Mouse (Mus musculus): ENCODE results near the gene Tmem52.
"Not testable (repeated sequence)": the region's sequence is repeated elsewhere in the genome, so short reads cannot be mapped to it uniquely, and the experiment has no call there.

Gene Tmem52

DNA sequence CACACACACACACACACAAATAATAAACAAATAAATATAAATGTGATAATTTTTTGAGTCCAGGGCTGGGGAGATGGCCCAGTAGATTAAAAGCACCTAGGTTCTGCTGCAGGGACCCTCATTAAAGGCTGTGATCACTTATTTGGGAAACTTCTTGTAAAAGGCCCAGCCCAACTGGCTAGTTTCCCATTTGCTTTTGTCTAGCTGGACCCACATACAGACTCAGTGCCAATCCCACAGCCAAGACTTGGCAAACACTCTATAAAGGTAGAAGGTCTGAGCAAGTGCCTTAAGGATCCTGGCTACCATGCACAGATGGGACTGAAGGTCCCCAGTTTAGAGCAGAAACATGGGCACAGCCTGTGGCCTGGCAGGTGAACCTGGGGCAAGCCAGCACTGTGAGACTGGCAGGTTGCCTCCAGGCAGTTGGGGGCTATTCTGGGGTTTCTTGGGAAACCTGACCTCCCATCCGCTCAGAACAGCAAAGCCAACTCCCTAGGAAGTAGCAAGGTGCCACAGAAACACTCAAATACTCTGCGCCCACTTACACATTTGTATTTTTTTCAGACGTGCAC, 3.9 kb downstream of the Tmem52 start:
- in situ Hi-C loops (cut with MboI), result no loop called here

DNA sequence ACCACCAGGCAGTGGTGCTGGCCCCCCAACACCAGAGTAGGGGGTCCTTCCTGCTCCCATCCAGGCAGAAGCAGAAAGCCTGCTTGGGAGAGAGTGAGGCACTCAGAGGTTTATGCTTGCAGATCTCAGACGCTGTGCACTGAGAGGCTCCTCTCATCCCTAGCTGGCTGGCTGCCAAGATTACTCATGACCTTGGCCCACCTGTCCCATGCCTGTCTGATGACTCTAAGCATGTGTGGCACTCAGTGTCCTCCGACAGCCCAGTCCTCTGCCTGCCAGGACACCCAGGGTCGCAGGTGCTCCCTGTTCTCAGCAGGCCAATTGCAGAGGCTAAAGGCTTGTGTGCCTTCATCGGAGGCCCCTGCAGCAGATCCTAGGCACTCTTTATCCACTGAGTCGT, 4.4 kb downstream of the Tmem52 start:
- in situ Hi-C loops (cut with MboI), result no loop called here

DNA sequence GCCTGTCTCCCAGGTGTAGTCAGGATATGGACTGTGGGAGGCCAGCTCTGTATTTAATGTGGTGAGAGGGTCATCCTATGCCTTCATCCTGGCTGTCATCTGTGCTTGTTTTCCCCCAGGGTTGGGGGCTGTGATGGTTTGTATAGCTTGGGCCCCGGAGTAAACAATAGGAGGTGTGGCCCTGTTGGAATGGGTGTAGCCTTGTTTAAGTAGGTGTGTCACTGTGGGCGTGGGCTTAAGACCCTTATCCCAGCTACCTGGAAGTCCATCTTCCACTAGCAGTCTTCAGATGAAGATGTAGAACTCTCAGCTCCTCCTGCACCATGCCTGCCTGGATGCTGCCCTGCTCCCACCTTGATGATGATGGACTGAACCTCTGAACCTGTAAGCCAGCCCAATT, 4.9 kb downstream of the Tmem52 start:
- in situ Hi-C loops (cut with MboI), result not testable (repeated sequence)

DNA sequence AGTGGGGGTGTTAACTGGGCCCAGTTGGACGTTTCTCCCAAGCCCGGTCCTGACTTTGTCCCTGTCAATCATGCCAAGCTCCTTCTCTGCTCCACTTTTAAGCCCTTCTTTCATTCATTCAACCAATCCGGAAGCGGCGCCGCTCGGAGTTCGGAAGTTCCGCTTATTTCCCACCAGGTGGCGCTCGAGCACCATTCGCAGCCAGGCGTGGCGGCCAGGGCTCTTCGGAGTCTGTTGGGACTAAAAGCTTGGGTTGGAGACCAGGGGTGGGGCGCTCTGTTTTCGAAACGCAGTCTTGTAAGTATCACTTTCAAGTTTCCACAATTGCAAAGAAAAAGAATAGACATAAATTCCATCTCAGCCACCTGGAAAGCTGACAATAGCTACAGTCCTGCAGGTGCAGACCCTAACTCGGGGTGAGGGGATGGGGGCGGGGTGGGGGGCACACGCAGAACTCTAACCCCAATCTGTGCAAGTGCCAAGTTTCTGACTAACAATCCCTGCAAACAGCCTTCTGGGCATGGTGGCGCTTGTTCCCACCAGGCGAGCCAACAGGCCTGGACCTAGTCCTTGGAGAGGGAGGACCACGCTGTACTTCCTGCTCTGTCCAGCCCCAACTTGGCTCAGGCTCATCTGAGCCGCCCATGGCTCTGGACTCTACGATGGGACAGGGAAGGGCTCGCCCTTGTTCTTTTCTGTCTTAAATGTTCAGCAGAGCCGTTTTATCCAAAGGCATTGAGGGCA, 12.6 kb downstream of the Tmem52 start:
- in situ Hi-C loops (cut with MboI), result loop anchor here (5.0 kb wide), 1 partner anchor 86 kb away; no protein-coding TSS in a partner anchor

DNA sequence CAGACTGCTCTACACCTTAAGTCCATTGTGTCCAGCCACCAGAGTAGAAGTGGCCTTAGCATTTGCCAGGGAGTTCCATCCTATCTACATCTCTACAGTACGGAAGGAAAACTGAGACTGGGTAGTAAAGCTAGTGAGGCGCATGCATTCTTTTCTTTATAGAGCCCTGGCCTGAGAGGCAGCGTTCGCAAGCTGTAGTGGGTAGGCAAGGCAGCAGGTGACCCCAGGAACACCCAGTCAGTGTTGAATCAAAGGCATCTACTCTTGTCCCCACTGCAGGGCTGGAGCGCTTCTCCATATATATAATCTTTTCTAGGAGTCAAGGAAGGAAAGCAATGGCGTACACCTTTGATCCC, 13.2 kb downstream of the Tmem52 start:
- in situ Hi-C loops (cut with MboI), result loop anchor here (5.0 kb wide), 1 partner anchor 85 kb away; no protein-coding TSS in a partner anchor

DNA sequence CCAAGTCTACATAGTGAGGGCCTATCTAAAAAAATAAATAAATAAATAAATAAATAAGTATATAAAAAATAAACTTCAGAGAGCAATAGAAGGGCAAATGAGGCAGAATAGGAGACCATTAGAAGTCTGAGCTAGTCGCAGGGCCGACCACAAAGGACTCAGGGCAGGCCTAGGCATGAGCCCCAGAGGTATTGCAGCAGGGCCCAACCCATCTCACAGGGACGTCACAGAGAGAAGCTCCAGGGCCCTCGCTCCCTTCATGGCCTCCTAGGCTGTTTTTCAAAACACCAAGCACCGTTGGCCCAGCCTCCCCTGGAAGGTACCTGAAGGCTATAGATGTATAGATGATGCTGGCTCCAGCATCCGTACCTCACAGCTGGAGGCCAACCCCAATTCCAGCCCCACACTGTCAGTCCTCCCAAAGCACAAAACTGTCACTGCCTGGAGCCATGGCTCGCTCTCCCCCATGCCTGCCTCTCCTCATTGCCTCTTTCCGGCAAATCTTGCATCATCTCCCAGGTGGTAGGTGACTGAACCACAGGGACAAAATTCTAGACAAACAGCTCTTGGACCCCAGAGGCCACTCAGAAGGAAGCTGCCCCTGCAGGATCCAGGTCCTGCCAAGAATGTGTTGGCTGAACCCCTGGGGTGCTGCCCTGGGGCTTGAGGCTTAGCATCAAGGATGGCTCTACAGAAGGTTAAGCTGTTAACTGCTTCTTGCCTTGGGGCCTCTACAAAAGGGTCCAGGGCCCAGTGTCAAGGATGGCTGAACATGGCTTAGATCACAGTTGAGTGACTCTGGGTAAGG, 14.0 kb downstream of the Tmem52 start:
- in situ Hi-C loops (cut with MboI), result loop anchor here (5.0 kb wide), 1 partner anchor 84 kb away; no protein-coding TSS in a partner anchor

DNA sequence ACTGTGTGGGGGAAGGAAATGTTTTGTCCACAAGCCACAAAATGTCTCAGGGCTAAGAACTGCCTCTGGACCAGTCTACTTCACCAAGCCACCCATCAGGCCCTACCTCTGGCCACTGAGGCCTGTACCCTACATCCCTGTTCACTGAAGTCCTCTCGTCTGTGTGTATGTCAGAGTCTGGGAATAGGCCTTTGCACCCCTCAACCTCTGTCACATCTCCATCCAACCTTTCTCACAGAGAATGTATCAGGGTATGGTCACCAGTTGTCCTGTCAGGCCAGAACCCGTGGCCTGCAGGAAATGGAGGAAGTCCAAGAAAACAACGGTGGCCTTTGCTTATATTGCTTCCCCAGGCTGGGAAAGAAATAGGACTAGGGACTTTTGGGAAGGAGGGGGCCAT, 16.6 kb downstream of the Tmem52 start:
- in situ Hi-C loops (cut with MboI), result no loop called here

DNA sequence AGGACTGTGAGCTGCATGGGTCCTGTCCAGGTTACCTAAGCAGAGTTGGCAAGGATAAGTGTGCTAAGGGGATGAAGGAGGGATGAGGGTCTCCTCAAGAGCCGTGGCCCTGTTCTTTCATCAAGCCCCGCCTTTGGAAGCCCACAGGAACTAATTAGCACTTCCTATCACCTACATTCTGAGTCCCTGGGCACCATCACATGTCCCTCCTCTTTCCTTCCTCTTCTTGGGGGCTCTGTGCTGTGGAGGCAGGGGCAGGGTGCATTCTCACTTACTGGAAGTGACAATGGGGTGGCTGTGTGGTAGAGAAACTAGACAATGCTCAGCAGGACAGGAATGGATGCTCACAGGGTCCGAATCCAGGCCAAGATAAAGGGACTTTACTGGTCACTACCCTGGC, 18.8 kb downstream of the Tmem52 start:
- in situ Hi-C loops (cut with MboI), result no loop called here

DNA sequence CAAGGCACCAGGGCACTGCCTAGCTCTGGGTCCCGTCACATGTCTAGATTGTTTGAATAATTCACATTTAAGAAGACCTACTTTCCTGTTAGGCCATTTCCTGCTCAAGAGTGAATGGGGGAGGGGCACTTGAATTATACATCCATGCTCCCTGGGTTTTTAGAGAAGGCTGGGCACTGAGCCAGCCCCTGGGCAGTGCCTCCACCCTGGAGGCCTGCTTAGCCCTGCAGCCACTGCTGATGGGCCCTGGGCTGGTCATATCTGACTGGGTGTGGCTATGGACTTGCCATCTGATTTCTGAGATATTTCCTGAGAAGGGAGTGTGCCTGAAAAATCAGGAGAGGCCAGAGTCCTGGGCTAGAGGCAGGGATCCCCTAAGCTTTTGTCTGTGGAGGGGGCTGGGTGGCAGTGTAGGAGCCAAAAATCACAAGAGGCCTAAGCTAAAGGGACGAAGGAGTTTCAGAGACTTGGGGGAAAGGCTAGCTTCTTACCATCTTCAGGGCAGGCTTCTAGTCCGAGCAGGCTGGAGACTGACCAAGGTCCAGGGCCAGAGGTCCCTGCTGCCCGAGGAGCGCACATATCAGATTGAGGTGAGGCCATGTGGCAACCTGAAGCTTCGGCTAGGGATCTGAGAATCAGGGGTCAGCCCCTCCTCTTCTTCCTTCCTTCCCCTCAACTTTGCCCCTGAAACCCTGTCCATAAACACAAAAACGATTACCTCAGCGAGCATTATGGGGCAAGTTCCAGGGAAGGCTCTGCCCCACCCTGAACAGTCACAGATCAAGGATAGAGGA, 19.5 kb downstream of the Tmem52 start:
- in situ Hi-C loops (cut with MboI), result no loop called here

DNA sequence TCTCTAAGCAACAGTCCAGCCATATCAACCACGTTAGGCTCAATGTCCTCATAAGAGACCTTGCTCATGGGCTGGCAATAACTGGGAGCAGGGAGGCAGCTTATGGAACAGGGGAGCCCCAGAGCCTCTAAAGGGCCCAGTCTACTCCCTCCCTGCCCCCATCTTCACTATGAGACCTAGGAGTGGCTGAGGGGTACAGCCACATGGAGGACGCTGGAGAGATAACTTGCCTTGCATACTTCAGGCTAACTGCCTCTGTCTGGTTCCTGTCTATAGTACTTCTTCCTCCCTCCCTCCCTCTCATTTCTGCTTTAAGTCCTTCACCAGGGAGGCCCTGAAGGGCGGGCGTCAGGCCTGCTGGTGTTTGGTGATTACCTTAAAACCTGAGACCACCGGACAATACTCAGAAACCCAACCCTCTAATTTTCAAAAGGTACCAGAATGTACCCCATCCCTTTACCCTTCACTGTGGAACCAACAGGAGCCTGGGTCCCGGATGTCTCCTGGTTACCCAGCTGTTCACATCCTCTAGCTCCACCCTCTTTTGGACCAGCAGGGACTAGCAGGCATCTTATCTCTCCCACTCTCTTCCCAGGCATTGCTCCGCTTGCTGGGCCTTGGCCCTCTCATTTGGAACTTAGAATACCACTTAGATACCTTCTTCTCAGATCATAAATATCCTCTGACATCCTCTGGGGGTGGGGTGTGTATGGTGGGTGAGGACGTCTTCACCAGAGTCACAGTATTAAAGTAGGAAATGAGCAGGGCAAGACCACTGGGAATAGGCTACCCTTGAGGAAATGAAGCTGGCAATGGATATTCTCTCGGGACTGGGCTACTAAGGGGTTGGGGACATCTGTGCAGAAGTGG, 20.4 kb downstream of the Tmem52 start:
- in situ Hi-C loops (cut with MboI), result no loop called here

DNA sequence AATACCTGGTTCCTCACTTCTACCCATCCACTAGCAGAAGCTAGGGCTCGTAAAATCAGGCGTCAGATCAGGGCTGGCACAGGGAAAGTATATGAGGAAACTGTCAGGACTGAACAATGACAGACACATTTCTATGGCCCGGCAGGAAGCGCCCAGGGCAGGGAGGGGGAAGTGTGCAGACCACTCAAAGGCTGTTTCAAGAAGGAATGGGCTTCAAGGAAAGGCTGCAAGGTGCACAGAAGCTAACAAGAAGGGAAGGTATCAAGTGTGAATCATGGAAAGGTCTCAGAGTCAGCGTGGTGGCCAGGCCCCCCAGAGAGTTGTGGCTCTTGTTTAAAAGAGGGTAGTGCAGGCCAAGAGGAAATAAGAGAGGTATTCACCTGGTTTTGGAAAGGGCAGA, 21.5 kb downstream of the Tmem52 start:
- in situ Hi-C loops (cut with MboI), result no loop called here

DNA sequence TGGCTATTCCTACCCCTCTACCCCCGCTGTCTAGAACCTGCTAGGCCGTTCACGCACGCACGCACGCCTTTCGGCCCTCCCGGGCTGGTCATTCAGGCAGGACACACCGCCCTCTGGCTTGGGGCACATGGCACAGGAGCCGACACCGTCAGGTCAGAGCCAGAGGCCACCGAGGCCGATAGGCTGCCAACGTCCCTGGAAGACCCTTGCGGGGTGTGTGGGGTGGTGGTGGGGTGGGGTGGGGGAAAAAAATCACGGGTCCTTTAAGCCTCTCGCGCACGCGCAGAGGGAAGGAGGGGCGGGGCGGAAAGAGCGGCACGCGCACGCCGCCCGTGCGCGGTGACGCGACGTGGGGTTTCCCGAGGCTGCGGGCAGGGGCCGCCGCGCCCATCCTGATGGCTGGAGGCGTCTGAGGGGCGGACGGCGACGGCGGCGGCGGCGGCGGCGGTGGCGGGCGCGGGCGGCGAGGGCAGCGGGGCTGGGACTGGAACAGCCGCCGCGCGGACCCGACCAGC, 22.1 kb downstream of the Tmem52 start, which contains the start of gene Gnb1:
Gnb1 (plus strand) TSS at position 372 of the 515 bp plus-strand sequence.
- in situ Hi-C loops (cut with MboI), result no loop called here

DNA sequence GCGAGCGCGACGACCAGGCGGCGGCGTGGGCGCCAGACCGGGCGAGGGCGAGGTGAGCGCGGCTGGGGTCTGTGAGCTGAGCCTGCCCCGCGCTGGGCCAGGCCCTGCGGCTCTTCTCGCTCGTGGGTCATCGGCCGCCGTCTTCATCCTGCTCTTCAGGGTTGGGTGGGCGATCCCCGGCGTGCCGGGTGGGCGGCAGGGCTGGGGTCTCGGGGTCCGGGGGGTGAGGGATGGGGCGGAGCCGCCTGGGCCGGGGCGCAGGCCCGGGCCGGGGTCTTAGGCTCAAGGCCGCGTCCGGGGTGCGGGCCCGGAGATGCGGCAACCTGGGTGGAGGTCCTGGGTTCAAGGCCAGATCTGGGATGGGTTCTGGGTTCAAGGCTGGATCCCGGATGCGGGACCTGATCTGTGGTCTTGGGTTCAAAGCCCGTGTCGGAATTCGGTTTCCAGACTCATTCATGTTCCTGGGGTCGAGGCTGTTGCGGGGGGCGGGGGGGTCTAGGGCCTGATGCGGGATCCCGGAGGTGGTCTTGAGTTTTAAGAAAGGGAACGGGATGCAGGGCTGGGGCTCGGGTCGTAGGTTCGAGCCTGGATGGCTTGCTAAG, 22.7 kb downstream of the Tmem52 start:
- in situ Hi-C loops (cut with MboI), result no loop called here

DNA sequence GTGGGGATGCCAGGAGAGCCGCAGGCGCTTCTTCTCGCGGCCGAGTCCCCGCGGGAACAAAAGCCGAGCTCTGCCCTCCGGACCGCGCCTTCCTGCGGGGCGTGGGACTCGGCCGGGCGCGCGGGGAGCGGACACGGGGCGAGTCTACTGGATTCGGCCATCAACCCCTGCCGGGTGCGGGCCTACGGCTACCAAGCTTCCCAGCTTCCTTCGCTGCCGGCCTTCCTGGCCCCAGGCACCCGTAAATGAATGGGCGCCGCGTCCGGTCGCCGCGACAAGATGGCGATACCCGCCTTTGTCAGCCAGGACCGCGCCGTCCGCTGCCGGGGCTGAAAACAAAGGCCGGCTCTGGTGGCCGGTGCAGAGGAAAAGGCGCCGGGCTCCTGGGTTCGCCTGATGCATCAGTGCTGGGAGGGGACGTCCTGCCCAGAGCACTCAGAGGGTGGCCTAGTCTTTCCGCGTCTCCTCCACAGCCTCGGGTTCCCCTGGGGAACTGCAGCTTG, 23.3 kb downstream of the Tmem52 start:
- in situ Hi-C loops (cut with MboI), result no loop called here

DNA sequence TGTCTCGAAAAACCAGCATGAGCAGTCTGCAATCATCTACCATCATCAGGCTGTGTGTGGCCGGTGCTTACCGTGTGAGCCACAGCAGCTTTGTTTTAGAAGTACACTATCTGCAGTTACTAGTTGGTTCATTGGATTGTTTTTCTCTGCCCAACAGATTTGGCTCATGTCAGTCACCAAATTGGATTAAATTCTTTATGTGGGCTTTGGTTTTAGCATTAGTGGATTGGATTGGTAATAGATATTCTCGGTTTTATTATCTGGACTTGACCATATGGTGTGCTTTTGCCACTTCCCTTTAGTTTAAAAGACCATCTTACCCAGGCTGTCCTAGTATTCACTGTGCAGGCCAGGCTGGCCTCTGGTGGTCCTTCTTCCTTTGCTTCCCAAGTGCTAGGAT, 26.0 kb downstream of the Tmem52 start:
- in situ Hi-C loops (cut with MboI), result no loop called here

DNA sequence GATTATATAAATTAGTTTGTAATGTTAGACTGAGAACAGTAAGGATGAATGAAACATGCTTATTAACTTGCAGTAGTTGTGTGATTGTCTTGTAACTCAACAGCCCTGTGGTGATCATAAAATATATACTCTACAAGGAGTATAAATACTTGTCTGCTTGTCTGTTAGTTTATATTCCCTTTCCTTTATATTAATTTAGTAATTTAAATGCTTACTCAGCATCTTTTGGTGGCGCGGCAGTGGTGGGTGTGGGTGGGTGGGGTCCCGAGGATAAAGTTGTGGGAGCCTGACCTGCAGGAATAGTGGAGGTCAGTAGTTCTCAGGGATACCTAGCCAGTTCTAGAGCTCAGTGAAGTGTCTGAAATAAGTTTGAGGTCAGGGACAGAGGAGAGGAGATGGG, 29.0 kb downstream of the Tmem52 start:
- in situ Hi-C loops (cut with MboI), result no loop called here

DNA sequence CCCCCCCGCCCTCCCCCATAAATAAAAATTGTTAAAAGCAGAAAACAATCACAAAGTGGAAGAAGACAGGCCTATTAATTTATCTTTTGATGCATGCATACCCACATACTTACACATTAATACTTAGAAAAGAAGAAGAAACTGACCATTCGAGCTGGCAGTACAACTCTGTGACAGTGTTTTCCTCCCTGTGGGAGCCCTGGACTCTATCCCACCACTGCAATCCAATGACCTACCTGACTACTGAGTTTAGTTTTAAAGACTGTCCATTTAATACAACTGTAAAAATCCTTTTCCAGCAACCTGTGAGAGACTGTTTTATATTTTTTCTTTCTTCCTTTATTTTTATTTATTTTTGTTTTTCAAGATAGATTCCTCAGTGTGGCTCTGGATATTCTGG, 32.2 kb downstream of the Tmem52 start:
- in situ Hi-C loops (cut with MboI), result no loop called here

DNA sequence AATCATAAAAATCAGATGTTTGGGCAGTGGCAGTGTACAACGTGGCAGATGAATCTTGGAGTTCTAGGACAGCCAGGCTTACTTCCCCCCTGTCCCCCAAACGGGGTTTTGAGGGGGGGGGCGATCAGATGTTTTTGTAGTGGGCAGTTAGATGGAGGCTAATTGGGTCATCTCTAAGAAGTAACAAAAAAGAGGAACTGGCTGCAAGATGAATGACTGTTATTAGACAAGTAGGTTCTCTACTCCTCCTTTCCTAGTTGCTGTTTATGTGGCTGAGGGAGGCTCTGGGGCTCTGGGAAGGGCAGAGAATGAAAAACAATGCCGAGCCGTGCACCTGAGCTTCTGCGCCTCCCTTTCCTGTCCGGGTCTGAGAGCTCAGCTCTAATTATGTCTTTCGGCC, 36.2 kb downstream of the Tmem52 start:
- in situ Hi-C loops (cut with MboI), result no loop called here

DNA sequence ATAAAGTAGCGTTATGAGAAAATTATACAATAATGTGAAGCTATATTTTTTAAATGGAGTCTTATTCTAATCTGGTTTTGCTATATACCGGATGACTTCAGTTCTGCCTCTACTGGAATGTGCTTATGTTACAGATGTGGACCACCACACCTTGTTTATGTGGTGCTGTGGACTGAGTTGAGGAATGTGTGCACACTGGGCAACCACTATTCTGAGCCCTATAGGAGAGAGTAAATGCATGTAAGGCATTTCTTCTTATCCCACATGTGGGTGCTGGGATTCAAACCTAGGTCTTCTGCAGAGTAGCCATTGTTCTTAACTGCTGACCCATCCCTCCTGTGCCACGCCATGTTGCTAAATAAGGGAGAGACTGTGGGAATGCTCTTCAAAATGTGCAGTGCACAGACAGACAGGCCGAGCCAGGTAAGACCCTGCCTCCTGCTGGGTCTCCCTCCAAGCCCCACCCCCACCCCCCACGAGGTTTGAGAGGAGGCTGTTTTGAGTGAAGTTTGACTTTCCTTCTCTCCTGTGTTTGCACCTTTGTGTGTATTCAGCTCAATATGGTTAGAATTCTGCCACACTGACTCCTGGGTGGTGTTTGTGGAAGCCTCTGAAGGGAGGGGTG, 36.9 kb downstream of the Tmem52 start:
- in situ Hi-C loops (cut with MboI), result no loop called here

DNA sequence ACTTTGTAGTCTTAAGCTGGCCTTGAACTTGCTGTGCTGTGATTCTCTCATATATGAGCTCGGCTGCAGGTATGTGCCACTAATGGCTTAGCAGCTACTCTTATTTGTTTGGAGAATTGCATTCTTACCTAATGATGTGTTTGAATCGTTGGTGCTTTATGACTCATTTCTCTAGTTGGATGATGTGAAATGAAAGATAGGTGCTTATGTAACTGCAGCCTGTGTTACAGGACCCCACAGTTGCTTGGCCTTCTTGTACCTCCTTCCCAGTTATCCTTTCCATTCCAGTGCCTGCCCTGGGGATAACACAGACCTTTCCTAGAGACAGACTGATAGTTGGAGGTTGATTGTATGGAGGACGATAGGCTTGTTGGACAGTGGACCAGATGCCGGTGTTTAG, 39.7 kb downstream of the Tmem52 start:
- in situ Hi-C loops (cut with MboI), result no loop called here
